Mouse (Mus musculus) megakaryocyte progenitor cell, adult 5-6 weeks (primary cell): ENCODE results near the gene Ndufa4l2. TPM values are rescaled to one million over a fixed set of nuclear protein-coding genes. Genes with fewer than 3 reads are reported as not detected.

Source experiments
- ATAC-seq: replicated peaks from 2 replicates; pipeline ENCODE4 v1.8.0; 2016; ENCODE audit warnings: mild to moderate bottlenecking, moderate TSS enrichment, inconsistent platforms; ENCODE audit not compliant: poor library complexity
- total RNA-seq, 2 experiments: library from RNA; stranded (forward) in 1 of 2; stranded (reverse) in 1 of 2; fragments of 157-497, 149-512 nt in 1 of 2; fragments of 200-1000 nt in 1 of 2; gene quantifications; 2 replicates each; pipeline versions ENCODE4 v1.2.3 to v1.2.4; 2015 to 2017

The Ndufa4l2 gene
- total RNA-seq, 2 experiments from 2014 or later = not detected

DNA sequence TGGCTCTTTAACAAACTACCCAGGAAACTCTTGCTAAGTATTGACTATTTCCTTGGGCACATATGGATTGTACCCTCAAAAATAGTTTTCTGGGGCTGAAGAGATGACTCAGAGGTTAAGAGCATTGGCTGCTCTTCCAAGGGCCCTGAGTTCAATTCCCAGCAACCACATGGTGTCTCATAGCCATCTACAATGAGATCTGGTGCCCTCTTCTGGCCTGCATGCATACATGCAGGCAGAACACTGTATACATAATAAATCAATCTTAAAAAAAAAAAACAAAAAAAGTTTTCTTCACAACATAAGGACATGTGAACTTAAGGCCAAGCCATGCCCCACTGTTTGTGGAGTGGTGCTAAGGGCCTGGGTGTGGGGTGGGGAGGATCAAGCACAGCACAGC lies 46.4 kb downstream of the Ndufa4l2 start:
- no peak for ATAC-seq

DNA sequence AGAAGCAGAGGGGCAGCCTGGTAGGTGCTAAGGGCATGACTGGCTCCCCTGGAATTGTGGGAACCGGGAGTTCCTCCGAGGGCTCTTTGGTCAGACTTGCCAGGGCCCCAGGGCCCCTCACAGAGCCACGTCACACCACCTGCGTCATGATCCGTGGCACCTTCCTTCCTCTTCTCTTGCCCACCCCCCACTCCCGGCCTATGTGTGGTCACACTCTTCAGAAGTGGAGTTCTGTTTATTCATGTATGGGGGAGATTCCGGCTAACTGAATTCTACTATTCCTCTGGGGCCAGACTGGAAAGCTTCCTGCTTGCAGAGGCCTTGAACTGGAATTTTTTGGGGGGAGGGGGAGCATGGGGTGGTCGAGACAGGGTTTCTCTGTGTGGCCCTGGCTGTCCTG lies 49.1 kb downstream of the Ndufa4l2 start:
- ATAC-seq = peak; percentile 85

DNA sequence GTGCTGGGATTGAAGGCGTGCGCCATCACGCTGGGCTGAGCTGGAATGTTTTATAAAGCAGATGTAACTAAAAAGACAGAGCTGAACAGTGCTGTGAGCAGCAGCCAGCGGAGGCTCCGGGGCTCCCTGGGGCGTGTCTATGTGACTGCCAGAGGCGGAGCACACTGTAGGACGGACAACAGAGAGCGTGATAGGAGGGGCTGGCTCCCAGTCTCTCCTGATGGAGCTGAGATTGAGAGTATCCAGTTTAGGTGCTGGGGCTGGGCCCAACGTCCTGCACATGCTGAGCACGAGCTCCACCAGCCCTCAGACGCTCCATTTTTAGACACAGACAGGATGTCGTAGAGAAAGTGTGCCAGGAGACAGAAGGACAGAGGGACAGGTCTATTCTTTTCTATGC lies 49.5 kb downstream of the Ndufa4l2 start:
- ATAC-seq = peak; percentile 74

Other genes with a start within 250 kb of the Ndufa4l2 start
- 63.6 and 66.8 TPM in 2 replicates for gene Dctn2, start 248.6 kb upstream of the Ndufa4l2 start, total RNA-seq (2015)
- 87.4 and 101 TPM in 2 replicates for gene Dctn2, start 248.6 kb upstream of the Ndufa4l2 start, total RNA-seq (2017)
- 41.9 and 44.0 TPM in 2 replicates for gene Mbd6, start 225.9 kb upstream of the Ndufa4l2 start, total RNA-seq (2015)
- 4.1 and 6.8 TPM in 2 replicates for gene Mbd6, start 225.9 kb upstream of the Ndufa4l2 start, total RNA-seq (2017)
- gene Mars, start 203.2 kb upstream of the Ndufa4l2 start, total RNA-seq (2015) = 88.3 and 93.1 TPM in 2 replicates
- gene Mars, start 203.2 kb upstream of the Ndufa4l2 start, total RNA-seq (2017) = 196 and 210 TPM in 2 replicates
- gene Arhgap9, start 193.0 kb upstream of the Ndufa4l2 start, total RNA-seq (2015) = 37.1 and 38.0 TPM in 2 replicates
- 37.3 and 39.5 TPM in 2 replicates for gene Arhgap9, start 193.0 kb upstream of the Ndufa4l2 start, total RNA-seq (2017)
- not detected in 2 replicates for gene Gli1, start 173.0 kb upstream of the Ndufa4l2 start, total RNA-seq (2015)
- not detected in 2 replicates for gene Gli1, start 173.0 kb upstream of the Ndufa4l2 start, total RNA-seq (2017)
- 0.02 TPM in 1 of 2 replicates, not detected in the other for gene Inhbe, start 160.6 kb upstream of the Ndufa4l2 start, total RNA-seq (2015)
- gene Inhbe, start 160.6 kb upstream of the Ndufa4l2 start, total RNA-seq (2017) = not detected in 2 replicates
- gene Inhbc, start 144.5 kb upstream of the Ndufa4l2 start, total RNA-seq (2015) = not detected in 2 replicates
- not detected in 2 replicates for gene Inhbc, start 144.5 kb upstream of the Ndufa4l2 start, total RNA-seq (2017)
- gene R3hdm2, start 134.6 kb upstream of the Ndufa4l2 start, total RNA-seq (2015) = 61.4 and 90.3 TPM in 2 replicates
- gene R3hdm2, start 134.6 kb upstream of the Ndufa4l2 start, total RNA-seq (2017) = 37.4 TPM in 2 replicates
- gene Stac3, start 13.3 kb upstream of the Ndufa4l2 start, total RNA-seq (2015) = 0.20 and 0.25 TPM in 2 replicates
- gene Stac3, start 13.3 kb upstream of the Ndufa4l2 start, total RNA-seq (2017) = 1.1 TPM in 1 of 2 replicates, not detected in the other
- gene Shmt2, start 7.5 kb downstream of the Ndufa4l2 start, total RNA-seq (2015) = 91.3 and 92.6 TPM in 2 replicates
- gene Shmt2, start 7.5 kb downstream of the Ndufa4l2 start, total RNA-seq (2017) = 95.8 and 100 TPM in 2 replicates
- not detected in 2 replicates for gene Nxph4, start 19.6 kb downstream of the Ndufa4l2 start, total RNA-seq (2015)
- not detected in 2 replicates for gene Nxph4, start 19.6 kb downstream of the Ndufa4l2 start, total RNA-seq (2017)
- 9.8 and 10.0 TPM in 2 replicates for gene Lrp1, start 106.2 kb downstream of the Ndufa4l2 start, total RNA-seq (2015)
- 4.5 and 7.3 TPM in 2 replicates for gene Lrp1, start 106.2 kb downstream of the Ndufa4l2 start, total RNA-seq (2017)
- 27.3 and 29.6 TPM in 2 replicates for gene Stat6, start 128.0 kb downstream of the Ndufa4l2 start, total RNA-seq (2015)
- gene Stat6, start 128.0 kb downstream of the Ndufa4l2 start, total RNA-seq (2017) = 38.9 and 42.7 TPM in 2 replicates
- 15.7 and 19.8 TPM in 2 replicates for gene Nemp1, start 151.9 kb downstream of the Ndufa4l2 start, total RNA-seq (2015)
- 17.8 and 25.3 TPM in 2 replicates for gene Nemp1, start 151.9 kb downstream of the Ndufa4l2 start, total RNA-seq (2017)
- gene Nab2, start 153.6 kb downstream of the Ndufa4l2 start, total RNA-seq (2015) = 2.4 and 2.6 TPM in 2 replicates
- gene Nab2, start 153.6 kb downstream of the Ndufa4l2 start, total RNA-seq (2017) = 3.4 and 5.2 TPM in 2 replicates
- gene Myo1a, start 190.2 kb downstream of the Ndufa4l2 start, total RNA-seq (2015) = 0.15 TPM in 1 of 2 replicates, not detected in the other
- 0.03 and 0.37 TPM in 2 replicates for gene Myo1a, start 190.2 kb downstream of the Ndufa4l2 start, total RNA-seq (2017)
- gene Tac2, start 209.5 kb downstream of the Ndufa4l2 start, total RNA-seq (2015) = 1.2 TPM in 1 of 2 replicates, not detected in the other
- not detected in 2 replicates for gene Tac2, start 209.5 kb downstream of the Ndufa4l2 start, total RNA-seq (2017)
- gene Zbtb39, start 224.6 kb downstream of the Ndufa4l2 start, total RNA-seq (2015) = 4.7 and 5.1 TPM in 2 replicates
- 2.0 and 3.0 TPM in 2 replicates for gene Zbtb39, start 224.6 kb downstream of the Ndufa4l2 start, total RNA-seq (2017)
- not detected in 2 replicates for gene Gpr182, start 236.8 kb downstream of the Ndufa4l2 start, total RNA-seq (2015)
- gene Gpr182, start 236.8 kb downstream of the Ndufa4l2 start, total RNA-seq (2017) = not detected in 2 replicates
- gene Rdh1, start 244.8 kb downstream of the Ndufa4l2 start, total RNA-seq (2015) = not detected in 2 replicates
- not detected in 2 replicates for gene Rdh1, start 244.8 kb downstream of the Ndufa4l2 start, total RNA-seq (2017)
- not detected in 2 replicates for gene Rdh16f1, start 244.8 kb downstream of the Ndufa4l2 start, total RNA-seq (2015)
- gene Rdh16f1, start 244.8 kb downstream of the Ndufa4l2 start, total RNA-seq (2017) = not detected in 2 replicates